Mouse (Mus musculus): Measurements from ENCODE around the gene Eps15.

Gene Eps15

DNA sequence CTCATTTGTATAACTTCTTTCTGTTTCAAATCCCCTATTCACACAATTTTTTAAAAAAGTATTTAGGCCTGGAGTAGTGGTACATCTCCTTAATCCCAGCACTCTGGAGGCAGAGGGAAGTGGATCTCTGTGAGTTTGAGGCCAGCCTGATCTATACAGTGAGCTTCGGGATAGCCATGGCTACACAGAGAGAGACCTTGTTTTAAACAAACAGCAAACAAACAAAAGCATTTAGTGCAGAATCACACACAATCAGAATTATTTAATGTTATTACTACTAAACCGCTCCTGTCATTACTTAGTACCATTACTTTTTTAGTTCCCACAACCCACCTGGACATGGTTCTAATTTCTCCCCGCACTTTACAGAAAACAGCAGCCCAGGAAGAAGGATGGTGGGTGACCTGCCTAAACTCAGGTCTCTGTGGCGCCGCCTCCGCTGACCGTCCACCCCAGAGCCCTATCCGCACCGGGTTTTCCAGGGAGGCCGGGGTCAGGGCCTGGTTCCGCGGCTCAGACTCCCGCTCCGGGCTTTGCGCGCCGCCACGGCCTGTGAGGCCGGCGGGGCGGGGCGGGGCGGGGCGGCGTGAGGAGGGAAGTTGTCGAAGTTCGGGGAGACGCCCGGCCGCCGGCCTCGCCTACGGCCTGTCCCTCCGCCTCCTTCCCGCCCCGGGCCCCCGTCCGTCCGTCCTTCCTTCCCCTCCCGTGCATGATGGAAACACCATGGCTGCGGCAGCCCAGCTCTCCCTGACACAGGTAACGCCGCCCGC is at the start of gene Eps15:
Gene Eps15 (plus strand): TSS at position 580 of the 770 bp plus-strand sequence.
- DNase-seq (ENCODE audit: low spot score in 2 of 2), result peak; percentile 60 to 70

GRCm38 (mm10) chr4:109234185-109234584 is 45.9 kb upstream of the Eps15 start, which contains the start of gene Calr4:
TSS of gene Calr4 (plus strand) at chr4:109234485.
- no peak for DNase-seq (ENCODE audit: low spot score in 2 of 2)

GRCm38 (mm10) chr4:109234806-109235350 is 45.2 kb upstream of the Eps15 start:
- no peak for DNase-seq (ENCODE audit: low spot score in 2 of 2)

GRCm38 (mm10) chr4:109236186-109236879 is 43.7 kb upstream of the Eps15 start:
- DNase-seq (ENCODE audit: low spot score in 2 of 2), result no peak

DNA sequence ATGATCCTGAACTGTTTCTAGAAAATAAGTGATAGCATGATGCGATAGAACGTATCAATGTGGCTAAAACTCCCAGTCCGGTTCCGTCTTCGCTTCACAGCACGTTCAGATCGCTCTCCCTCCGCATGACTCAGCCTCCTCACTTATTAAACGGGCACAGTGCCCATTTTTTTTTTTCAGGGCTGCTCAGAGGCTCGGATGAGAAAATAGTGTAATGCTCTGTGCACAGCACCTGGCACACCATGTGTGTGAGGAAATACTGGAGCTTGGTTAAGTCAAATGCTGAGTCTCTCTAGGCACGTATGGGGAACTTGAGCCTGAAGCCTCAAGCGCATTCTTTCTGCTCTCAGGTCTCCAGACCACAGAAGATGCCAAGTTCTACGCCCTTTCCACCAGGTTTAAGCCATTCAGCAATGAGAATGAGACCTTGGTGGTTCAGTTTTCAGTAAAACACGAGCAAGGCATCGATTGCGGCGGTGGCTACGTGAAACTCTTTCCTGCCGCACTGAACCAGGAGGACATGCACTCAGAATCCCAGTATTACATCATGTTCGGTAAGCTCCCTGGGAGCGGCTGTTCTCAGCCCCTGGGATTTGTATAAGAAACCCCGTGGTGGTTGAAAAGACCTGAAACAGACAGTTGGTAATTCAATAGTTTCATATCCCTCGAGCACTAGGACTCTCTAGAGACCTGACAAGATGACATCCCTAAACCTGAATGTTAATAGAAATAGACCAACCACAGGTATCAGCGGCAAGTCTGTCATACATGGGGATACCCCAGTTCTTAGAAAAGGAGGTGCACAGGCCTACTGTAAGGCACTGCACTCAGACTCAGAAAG is 41.4 kb upstream of the Eps15 start:
- no peak for DNase-seq (ENCODE audit: low spot score in 2 of 2)

- DNase-seq (ENCODE audit: low spot score in 2 of 2), result no peak
Measured at GRCm38 (mm10) chr4:109241221-109241620, 38.8 kb upstream of the Eps15 start.

DNA sequence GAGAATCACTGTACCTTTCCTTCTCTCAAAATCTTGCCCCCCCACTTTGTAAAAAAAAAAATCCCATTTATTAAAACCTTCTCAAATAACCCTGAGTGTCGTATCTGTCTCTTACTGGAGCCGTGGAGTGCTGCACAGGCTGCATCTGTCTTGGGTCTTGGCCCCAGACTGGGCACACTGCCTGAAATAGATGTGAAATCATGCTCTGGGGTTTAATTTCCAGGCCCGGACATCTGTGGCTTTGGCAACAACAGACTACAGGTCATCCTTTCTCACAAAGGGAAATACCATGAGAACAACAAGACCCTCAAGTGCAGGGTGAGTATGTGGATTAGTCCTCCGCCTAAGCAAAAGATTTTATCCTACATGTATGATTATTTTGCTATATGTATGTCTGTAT is 38.1 kb upstream of the Eps15 start:
- no peak for DNase-seq (ENCODE audit: low spot score in 2 of 2)

DNA sequence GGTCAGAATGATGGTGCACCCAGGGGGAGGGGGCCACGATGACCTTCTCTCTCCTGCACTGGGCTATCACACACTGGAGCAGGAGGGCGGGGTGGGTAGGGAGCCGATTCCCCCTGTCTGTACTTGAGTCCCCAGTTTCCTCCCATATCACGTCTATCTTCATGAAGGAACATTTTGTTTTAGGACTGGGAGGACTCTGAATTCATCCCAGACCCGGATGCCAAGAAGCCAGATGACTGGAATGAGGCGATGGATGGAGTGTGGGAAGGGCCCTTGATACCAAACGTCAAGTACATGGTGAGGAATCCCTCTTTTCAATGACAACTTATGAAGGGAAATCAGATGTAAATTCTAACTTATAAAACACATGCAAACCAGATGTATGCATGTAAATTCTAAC is 35.6 kb upstream of the Eps15 start:
- DNase-seq (ENCODE audit: low spot score in 2 of 2), result no peak

DNA sequence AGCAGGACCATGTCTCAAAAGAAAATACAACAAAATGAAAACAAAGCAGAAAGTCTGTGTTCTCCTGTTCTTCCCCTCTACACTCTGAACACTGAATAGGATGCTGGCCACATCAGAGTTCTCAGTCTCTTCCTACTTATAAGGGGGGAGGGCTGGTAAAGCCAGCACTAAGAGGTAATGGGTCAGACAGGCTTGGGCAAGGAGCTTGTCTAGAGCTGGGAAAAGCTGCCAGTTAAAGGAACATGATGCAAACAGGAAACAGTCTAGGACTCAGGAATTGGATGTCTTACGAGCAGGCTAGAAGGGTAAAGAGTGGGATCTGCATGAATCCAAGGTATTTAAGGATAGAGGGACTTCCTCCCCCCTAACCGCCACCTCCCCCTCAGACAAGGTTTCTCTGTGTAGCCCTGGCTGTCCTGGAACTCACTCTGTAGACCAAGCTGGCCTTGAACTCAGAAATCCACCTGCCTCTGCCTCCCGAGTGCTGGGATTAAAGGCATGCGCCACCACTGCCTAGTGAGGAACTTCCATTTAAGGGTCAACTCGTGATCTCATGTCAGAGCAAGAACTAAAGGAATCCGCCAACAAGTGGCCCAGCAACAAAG is 35.0 kb upstream of the Eps15 start:
- DNase-seq (ENCODE audit: low spot score in 2 of 2), result no peak

DNA sequence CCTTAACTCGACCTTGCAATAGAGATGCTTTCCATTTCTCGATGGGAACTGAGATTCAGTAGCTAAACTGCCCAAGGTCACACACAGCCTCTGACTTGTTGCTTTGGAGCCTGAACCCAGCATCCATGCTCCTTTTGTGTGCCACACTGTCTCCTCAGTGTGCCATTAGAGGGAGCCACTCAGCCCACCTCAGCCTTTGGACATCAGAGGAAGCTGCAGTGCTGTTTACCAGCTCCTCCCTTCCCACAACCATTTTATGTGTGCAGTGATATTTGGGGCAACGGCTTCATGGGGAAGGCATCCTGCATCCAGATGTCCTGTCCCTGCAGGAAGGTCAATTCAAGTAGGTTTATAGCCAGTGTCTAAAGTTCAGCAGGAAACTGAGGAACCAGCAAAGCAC is 28.5 kb upstream of the Eps15 start:
- no peak for DNase-seq (ENCODE audit: low spot score in 2 of 2)

DNA sequence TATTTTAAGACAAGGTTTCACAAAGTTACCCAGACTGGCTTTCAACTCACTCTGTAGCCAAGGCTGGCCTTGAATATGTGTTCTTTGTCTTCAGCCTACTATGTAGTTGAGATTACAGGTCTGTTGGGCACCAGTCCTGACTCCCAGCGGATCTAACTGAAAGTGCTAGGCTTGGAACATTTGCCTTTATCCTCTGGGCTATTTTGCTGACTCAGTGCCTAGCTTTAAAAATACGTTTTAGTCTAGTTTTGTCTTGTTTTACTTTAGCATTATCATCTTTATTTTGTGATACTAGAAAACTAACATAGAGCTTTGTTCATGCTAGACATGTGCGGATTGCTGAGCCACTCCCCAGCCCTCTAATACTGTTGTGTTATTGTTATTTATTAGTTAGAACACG is 27.9 kb upstream of the Eps15 start:
- DNase-seq (ENCODE audit: low spot score in 2 of 2), result no peak

GRCm38 (mm10) chr4:109253664-109254151 is 26.4 kb upstream of the Eps15 start:
- no peak for DNase-seq (ENCODE audit: low spot score in 2 of 2)

GRCm38 (mm10) chr4:109254511-109254910 is 25.6 kb upstream of the Eps15 start:
- no peak for DNase-seq (ENCODE audit: low spot score in 2 of 2)

DNA sequence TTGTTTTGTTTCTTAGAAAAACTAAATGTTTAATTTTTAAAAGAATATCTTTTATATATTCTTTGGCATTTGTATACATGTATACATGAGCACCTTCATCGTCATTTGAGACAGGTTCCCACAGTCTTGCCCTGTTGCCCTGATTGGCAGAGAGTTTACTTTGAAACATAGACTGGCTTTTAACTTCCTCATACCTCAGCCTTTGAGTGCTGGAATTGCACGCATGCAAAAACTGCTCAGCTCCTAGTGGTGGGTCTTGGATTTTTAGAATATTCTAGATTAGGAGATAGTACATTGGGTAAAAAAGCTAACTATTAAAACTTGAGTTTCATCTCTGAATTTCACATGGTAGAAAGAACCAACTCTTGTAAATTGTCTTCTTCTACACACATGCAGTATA is 24.7 kb upstream of the Eps15 start:
- DNase-seq (ENCODE audit: low spot score in 2 of 2), result no peak

DNA sequence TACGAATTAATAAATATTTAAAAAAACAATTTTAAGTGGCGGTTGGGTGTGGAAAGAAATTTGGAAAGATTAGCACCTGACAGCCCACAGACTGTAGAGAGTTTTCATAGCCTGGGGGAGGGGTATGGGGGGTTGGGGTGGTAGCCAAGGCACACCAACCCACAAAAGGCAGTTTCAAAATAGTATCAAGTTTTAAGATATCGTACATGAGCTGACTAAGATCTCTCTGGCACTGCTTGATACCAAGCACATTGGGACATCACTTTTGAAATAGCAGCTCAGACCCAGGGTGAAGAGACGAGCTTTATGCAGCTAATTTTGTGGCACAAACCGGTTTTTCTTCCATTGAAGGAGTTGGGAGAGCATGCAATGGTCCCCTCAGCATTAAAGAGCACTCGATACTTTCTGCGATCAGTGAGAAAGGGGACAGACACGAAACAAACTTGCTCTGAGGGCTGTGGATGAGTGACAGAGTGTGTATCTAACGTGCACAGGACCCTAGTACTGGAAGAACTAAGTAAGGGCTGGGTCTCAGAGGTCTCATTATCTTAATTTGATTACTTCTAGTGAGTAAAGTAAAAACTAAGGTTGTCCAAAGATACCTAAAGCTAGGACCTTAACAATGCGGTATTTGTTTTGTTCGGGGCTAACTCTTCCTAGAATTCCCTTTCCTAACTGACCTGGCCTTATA is 24.2 kb upstream of the Eps15 start:
- no peak for DNase-seq (ENCODE audit: low spot score in 2 of 2)

DNA sequence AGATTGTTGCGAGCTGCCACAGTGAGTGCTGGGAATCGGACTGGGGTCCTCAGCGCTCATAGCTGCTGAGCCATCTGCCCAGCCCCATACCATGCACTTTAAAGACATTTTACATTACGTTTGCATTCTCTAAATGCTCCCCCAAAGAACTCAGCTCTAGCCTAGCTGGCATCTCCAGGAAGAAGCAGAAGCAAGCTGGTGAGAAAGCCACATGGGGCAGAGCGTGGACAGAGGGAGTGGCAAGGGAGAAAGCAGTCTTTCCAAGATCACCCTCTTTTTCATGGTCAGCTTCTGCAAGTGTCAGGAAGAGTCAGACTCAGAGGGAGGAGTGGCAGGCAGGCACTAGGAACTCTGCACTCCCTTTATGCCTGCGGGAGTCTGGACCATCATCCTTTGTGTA is 23.3 kb upstream of the Eps15 start:
- DNase-seq (ENCODE audit: low spot score in 2 of 2), result no peak

DNA sequence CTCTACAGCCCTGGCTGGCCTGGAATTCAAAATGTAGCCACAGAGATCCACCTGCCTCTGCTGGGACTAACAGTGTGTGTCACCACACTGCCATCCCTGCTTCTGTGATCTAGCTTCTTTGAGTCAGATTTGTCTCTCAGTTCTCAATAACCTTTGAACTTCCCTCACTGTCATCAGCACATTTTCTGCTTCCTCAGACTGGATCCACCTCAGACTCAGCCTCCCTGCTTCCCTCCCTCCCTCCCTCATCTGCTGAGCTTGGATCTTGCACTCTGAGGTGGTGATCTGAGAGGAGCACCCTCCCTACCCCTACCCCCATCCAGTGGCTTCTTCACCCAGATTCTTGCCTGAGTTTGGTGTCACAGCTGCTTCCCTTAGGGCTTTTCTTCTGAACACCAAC is 22.4 kb upstream of the Eps15 start:
- no peak for DNase-seq (ENCODE audit: low spot score in 2 of 2)

DNA sequence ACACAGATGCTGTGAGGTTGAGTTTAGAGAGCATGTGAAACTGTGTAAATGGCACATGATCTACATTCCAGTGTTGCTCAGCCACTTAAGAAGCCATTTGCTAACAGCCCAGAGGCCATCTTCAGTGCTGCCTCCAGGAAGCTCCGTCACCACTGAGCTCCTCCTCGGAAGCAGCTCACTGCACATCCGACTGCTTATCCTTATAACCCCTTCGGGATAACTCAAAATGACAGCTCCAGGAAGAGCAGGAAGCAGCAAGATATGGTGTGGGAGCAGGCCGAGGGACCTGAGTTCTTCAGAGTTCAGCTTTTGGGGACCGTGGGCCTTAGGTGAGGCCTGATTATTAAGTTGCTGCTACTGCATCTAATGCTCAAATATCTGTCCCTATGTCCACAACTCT is 18.0 kb upstream of the Eps15 start:
- DNase-seq (ENCODE audit: low spot score in 2 of 2), result no peak

DNA sequence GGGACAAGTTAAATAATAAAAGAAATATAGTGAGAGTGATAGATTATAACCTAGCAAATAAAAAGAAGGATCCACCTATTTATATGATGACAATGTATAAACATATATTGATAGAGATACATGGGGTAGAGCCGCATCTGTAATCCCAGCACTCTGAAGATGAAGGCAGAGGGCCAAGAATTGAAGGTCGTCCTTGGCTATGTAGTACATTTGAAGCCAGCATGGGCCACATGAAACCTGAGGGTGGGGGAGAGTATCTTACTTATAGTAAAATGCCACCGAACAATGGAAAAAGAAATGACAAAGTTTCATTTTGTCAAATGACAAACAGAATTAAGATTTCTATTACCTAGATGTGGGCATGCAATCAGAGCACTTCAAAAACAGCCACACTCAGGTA is 14.0 kb upstream of the Eps15 start:
- no peak for DNase-seq (ENCODE audit: low spot score in 2 of 2)

GRCm38 (mm10) chr4:109266744-109267143 is 13.3 kb upstream of the Eps15 start:
- DNase-seq (ENCODE audit: low spot score in 2 of 2), result no peak

DNA sequence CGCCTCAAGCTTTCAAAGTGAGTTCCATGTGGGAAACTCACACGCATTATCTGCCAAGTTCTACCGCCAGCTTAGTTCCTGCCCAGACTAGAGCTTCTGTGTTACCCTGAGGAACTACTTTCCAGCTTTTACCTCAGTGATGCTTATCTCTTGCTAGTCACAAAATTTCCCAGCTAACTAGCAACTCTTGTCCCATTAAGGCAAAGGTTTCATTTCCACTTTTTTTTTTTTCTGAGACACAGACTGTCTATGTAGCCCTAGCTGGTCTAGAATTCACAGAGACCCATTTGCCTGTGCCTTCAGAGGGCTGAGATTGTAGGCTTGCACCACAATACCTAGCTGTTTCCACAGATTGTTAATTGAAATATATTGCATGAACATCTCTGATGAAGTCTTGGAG is 12.6 kb upstream of the Eps15 start:
- no peak for DNase-seq (ENCODE audit: low spot score in 2 of 2)

Measured in frontal cortex, postnatal 25 days (tissue).